Mouse (Mus musculus) cerebellum, adult 18-20 months (tissue): ENCODE data around the gene Pdx1.
A peak's percentile ranks its signal among the peaks of the same experiment; 100 is the strongest.

ENCODE experiments used
- DNase-seq, 2 experiments: peaks; one replicate each; pipeline ENCODE4 v3.0.0; 2021

Pdx1 gene

DNA sequence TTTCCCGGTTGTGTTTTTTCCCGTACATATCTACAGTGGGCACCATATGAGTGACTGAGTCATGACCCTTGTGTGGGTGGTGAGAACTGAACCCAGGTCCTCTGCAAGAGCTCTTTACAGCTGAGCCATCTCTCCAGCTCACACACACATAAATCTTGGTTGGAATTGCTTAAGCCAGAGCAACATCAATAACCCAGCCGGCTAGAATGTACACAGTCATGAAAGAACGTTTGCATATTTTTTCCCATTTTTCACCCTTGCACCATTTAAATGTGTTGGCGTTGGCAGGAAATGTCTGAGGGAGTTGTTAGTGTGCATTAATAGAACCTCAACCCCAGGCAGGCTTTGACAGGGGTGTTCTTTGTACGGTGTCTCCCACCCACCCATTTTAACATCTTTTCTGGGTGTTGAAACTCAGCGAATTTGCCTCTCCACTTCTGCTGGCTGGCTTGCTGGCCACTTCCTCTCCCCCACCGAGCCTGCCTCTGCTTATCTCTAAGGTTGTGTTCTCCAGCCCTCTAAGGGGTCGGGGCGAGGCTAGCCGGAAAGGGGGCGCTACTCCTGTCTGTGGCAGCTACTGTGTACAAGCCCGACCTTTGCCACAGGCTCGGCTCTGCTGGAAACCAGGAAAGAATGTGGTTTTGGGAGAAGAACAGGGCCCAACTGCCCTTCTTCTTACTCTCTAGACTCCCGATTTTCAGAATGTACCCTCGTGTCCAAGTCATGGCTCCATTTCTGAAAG is 22.2 kb downstream of the Pdx1 start:
- no peak for DNase-seq

DNA sequence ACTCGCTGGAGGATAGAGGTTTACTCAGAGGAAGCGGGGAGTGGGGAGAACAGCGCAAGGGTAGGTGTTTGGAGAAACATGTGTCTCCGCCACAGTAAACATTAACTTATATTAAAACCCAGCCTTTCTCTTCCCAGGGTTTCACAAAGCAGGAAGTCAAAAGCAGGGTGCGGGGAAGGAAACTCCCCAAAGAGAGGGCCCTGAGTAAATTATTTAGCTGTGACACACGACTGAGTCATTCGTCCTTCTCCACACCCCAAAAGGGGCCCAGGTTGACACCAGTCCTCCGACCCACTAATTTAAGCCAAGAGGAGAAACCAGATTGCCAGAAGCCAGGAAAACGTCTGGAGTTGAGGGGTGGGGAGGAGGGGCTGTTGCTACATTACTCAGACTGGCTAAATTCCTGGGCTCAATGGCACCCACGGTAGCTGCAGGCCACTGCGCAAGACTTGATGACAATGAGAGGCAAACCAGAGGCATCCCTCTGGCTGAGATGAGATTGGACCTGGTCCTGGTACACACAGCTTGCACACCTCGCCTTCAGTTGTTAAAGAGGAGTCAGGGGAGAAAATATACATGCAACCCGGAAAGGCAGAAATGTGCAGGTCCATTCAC is 22.9 kb downstream of the Pdx1 start:
- DNase-seq = no peak

DNA sequence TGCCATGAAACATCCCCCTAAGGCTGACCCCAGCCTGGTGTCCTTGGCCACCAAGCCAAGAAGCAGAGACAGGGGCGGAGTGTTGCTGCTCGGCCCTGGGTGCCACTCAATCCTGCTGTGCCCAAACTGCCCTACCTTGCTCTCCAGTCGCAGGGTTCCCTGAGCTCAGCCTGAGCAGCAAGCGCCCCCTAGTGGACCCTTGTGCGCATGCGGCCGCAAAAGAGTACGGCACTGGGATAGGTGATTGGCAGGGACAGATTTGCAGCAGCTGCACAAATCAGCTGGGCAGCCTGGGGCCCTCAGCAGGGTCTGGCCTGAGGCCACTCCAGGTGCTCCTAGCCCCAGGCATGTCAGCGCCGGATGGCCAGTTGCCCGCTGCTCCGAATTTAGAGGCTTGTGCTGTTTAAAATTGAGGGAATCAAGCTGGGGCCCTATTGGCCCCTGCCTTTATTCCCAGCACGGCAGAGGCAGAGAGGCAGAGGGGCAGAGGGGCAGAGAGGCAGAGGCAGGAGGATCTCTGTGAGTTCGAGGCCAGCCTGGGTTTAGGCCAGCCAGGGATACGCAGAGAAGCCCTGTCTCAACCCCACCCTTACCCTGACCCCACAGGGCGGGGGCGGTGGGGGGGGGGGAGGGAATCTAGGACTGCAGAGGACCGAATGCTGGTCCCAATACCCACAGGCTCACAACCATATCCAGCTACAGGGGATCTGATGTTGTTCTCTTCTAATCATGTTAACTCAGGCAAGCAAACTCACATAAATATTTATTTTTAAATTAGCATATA is 23.6 kb downstream of the Pdx1 start:
- DNase-seq = peak; percentile 53 to 63

DNA sequence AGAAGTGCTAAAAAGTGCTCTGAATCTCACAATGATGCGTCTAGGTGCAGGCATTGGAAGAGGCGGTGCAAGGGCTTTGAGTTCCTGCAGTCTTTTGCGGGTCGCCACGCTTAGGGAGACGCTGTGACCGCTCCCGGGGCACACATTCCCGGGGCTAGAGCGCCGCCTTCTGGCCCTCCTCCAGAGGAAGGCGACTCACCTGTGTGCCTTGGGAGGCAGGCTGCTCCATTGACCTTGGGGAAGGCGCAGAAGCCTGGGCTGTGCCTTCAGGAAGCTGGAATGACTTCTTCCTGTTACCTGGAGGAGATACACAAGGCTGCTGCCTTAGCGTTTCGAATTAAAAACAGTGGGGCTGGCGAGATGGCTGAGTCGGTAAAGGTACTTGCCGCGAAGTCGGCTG is 24.4 kb downstream of the Pdx1 start:
- peak; percentile 18 to 33 for DNase-seq

DNA sequence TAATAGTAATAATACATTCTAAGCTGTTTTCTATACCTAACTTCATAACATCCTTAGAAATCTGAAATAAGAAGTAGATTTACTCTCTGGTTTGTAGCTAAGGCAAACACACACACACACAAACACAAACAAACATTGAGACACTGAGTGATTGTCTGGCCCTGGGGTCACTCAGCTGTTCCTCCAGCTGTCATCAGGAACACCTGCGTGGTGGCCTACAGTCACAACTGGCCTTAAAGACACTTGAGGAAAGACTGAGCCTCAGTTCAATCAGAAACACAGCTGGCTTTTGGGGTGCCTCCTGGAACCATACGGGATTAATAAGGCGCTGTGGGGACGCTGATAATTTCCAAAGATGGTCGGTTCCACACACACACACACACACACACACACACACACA is 27.5 kb downstream of the Pdx1 start:
- no peak for DNase-seq

DNA sequence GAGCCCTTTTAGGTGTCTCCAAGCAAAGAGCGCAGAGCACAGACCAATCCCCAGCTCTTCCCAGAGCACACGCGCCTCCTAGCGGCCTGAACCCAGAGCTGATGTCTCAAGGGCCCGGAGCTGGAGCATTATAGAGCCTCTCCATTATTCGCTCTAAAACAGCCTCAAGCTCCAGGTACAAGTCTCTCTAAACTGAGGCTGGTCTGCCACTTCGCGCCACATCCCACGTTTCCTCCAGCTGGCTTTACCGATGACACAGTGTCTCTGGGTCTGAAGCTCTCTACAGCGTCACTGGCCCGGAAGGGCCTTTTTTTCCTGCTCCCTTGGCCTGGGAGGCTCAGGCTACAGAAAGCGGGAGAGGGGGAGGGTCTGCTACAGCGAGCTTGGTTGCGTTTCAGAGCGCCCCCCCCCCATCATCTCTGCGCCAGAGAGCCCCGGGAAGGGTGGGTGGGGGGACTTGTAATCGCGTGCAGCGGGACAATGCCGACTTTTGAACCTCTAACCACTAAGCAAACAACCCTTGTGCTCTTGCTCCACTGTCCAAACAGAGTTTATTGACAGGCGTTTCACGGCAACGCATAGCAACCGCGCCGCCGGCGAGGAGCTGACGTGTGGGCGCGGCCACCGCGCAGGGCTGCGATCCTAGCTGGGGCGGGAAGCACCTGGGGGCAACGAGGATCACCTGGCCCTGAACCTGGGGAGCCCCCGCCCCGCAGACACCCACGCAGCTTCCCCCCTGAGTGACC is 29.7 kb downstream of the Pdx1 start:
- DNase-seq = peak; percentile 15 to 36

DNA sequence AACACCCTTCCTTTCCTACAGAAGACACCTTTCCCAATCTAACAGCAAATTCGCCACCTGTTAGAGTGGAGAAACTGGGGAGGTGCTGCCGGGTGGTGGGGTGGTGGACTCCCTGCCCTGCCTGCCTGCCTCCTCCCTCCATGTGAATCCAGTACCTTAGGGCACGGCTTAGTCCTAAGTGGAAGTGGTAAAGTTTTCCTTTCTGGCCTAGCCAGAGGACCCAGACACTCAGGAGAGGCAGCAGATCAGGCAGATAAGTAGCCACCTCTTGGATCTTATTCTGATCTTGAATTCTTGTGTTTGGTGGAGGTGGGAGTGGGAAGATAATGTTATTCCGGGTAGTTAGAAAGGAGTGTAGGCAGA is 30.2 kb downstream of the Pdx1 start:
- no peak for DNase-seq

DNA sequence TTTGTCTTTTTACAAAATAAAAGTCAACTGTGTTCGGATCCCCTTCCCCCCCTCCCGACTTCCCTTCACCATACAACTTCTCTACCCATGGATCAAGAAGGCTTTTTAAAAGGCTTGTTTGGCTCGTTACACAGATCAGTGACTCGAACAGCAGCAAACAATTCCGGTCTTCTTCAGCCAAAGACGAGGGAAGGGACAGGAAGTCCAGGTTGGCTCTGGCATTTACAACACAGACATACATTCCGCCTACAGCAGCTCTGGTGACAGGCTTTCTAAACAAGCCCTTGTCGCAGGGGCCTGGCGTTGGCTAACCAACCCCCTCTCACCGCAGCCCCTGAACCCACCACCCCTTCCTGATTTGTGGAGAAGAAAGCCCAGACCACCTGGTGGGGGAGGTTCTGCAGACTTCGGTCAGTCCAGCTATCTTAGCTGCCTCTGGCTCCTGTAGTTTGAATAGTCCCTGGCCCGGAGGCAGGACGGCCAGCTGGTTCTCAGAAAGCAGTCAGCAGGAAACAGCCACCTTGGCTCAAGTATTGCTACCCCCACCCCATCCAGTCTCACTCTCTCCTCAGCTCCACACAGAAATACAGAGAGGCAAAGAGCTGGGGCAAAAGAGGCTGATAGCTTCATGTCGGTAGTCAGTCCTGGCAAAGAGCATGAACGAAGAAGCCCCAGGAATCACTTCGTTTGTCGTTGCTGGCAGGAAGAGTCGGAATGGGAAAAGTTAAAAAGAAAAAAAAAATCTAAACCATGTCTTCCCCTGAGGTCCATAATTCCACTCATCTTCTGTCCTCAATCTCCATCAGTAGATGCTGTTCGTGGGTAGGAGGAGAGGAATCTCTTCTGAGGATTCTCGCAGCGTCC is 31.4 kb downstream of the Pdx1 start:
- DNase-seq = no peak

DNA sequence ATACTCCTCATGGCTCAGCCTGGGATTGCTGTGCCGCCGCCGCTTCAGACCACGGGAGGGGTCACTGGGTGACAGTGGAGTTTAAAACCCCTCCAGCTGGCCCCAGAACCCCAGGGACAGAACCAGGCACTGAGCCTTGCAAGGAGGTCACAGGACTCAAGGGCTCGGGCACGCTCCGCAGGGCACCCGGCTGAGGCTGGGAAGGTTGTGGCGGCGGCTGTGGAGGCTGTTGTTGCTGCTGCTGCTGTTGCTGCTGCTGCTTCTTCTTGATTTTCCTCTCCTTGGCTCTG is 32.0 kb downstream of the Pdx1 start:
- DNase-seq = no peak

DNA sequence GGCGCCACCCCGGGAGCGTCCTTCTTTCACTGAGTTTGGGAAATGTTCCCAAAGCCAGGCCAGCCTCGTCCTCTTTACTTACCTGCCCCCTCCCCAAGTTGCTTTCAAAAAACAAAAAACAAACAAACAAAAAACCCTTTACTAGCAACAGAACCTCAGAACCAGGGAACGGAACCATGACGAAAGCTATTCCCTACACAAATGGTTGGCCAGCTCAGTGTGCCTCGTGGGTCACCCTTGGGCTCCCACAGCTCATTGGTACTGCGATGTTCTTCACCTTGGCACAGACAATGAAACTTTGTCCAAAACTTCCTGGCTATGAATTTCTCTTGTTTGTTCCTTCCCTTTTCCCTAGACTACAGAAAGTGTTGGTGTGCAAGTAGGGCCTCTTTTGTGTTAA is 32.4 kb downstream of the Pdx1 start:
- no peak for DNase-seq

DNA sequence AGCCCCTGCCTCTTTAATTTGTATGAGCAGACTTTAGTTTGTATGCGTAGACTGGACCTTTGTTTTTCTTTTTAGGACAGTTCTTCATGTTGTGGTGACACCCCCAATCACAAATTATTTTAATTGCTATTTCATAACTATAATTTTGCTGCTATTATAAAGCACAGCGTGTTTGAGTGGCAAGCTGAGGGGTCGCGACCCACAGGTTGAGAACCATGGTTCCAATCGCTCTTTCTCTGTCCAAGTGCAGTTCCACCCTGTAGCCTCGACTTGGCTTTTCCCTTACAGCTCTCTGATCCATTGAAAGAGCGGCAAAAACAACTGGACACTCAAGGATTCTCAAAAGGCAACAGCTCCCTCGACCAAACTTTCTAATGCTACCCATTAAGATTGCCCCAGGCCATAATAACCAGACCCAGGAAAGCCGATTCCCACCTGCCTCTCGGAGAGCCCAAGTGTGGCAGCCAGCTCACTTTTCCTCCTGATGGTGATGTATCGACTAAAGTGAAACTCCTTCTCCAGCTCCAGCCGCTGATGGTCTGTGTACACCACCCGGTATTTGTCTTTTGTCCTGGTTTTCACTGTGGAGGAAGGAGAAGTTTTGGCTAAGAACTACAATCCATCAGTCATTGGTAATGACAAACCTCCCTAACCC is 33.1 kb downstream of the Pdx1 start:
- no peak for DNase-seq

DNA sequence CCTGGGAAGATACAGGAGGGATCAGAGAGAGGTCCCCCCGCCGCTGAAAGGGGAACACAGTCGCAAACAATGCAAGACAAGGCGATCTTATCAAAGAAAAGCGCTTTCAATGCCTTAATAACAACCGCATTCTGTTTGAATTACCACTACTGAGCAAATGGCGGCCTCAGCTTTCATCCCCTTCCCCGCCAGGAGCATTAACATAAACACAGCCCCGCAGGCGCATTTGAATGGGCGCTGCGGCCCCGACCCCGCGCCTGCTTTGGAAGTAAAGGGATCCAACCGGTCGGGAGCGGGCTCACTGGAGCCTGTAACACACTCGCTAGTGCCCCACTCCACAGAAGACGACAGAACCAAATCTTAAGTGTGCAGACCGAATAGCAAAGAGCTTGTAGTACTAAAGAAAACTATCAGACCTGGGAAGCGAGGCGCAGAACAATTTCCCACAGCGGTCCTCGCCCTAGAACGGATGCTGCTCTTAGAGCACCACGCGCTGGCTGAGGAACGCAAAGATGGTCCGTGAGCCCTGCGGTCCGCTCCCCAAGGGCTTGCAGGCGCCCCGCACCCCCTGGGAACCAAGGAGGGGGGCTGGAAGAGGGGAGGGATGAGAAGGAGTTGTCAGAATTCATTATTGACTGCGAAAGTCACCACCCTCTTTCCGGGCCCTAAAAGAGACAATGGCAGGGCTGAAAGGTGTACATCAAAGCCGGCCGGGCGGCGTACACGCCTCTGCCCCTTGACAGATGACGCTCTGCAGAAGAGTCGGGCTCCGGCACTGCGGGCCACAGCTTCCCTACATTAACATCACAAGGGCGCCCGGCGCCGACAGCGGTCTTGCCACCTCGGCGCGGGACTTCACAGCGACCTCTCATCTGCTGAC is 34.8 kb downstream of the Pdx1 start:
- no peak for DNase-seq

DNA sequence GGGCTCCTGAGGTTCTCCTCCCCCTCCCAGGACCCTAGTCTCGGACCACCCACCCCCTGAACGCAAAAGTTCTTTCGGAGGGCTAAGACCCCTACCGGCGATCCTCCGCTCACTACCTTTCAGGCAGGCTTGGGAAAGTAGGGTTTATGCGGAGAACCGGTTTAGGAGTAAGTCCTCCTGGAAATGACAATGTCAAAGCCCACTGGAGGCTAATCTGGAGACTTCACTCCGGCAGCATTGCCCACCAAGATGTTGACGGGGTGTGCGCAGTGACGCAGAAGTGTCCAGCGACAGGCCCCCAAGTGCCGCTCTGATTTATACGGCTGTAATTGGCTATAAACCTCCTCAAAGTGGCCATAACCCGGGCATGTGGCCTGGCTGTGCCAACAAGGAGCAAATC is 35.4 kb downstream of the Pdx1 start:
- no peak for DNase-seq

DNA sequence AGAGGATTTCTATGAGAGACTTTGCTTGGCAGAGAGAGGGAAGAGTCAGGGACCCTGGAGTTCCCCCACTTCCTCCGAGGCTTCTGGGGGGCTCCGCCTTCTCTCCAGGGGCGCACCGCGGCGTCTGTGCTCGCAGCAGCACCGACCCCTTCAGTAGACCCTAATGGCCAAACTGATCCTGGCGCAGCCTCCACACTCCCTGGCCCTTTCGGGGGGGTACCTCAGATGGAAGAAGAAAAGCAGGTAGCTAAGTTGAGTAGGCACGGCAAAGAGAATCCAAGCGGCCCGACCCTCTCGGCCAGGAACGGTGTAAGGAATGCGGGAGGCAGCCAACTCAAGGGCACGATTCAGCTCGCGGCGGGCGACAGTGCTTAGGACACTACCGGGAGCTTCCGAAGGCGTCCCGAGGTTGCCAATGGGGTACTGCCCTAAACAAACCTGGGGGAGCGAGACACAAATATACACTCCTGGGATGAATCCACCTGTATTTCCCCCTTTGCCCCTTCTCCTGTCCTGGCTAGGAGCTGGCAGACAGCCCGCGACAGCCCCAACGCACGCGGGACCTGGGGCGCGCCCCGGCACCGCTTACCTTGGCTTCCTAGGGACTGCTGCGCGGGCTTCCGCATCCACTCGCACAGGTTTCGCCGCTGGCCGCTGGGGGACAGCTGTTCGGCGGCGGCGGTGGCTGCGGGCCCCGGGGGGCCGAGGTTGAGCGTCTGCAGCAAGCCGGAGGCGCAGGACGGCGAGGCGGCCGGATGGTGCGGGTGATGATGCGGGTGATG is 36.3 kb downstream of the Pdx1 start:
- no peak for DNase-seq

DNA sequence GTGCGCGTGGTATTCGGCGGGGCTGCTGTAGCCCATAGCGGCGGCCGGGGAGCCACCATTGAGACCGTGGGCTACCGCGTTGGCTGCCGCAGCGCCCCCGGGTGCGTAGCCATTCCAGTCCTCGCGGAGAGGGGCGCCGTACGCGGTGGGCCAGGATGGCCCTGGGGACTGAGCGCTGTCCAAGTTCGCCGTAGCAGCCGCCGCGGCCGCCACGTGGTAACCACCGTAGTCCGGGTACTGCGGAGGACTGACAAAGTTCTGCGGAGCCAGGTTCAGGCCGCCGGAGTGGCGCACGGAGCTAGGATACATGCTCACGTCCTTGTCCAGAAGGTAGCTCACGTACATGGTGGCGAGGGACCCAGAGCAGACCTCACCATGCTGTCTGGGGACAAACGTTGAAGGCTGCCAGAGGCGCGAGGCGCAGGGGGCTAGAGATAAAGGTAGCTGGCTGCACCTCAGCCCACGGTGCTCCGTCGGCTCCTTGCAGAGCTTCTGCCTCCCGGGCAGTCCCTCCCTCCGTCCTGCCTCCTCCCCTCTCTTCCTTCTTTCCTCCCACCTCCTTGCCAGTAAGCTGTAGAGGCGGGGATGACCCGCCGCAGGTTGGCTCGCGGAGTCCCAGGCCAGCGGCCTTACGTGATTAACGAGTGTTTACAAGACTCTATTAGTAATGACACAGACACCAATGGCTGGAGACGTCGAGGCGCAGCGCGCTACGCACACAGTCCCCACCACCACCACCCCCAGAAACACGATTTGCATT is 37.1 kb downstream of the Pdx1 start, which contains the start of gene Cdx2:
Gene Cdx2 (minus strand): TSS at position 633 of the 760 bp plus-strand sequence.
- no peak for DNase-seq

DNA sequence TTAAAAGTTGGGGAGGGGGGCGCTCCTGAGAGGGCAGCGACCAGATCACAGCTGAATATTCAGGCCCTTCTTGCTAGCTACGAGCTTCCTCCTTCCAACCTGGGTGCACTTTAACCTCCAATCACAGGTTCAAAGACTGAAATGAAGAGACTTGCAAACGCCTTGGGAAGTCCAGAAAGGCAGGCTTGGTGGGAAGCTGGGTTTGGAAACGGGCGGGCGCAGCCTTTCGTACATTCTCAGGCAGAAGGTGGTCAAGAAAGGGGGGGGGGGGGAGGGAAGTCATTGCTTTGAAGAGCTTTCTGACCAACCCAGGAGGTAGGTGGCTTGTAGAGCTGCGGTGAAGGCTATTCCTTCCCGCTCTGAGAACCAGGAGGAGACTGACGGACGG is 37.6 kb downstream of the Pdx1 start:
- DNase-seq = no peak

DNA sequence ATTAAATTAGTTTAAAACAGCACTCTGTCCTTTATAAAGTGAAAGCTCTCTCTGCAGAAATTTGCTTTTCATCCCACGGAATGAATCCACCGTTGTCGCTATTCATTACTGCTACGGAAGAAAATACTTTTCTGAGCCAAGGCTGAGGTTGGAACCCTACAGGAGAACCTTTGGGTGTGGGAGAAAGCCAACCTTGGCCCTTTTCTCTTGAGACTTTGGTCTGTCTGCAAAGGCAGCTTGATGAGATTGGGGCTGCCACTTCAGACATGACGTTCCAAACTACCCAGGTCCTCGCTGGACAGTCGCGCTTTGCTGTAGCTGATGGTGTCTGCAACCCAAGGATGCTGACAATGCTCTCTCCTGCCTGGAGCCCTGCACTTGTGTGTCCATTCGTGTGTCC is 38.7 kb downstream of the Pdx1 start:
- no peak for DNase-seq

DNA sequence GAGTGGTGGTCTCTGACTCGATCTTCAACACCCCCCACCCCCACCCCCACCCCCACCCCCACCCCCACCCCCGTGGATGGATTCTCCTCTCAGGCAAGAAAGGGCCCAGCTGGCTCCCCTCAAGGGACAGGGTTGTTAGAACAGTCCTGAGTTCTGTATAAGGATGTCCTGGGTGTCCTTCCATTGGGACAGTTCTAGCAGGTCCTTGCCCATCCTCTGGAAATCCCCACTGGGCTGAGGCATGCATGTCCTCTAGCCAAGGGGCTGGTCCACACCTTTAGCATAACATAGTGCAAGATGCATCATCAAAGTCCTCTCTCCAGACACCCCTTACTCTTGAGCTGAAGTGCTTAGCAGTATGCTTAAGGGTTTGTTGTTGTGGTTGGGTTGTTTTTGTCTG is 40.0 kb downstream of the Pdx1 start:
- DNase-seq = no peak
